Mouse (Mus musculus): ENCODE results near the gene Fars2.

DNA sequence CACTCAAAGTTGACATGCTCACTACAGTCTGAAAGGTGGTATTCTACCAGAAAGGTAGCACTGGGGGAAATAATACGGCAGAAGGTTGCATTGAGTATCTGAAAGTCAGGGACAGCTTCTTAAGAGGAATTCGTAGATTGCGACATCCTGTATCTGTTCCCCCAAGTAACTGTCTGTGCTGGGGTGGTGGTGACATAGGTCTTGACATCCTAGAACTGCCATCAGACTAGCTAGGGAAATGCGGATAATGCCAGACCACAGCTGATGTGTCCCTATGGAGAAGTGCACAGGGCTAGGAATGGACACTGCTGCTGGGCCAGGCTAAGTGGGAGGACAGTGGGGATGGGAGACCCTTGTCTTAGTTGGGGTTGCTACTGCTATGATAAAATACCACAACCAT lies 8.7 kb upstream of the Fars2 start:
- TF ChIP-seq POLR2A (IDR thresholded peaks at IDR 0.05; ENCODE audit: borderline replicate concordance, insufficient read depth, low read length) (no peak), CTCF (IDR thresholded peaks at IDR 0.05; ENCODE audit: borderline replicate concordance, insufficient read depth, low read depth, low read length) (no peak)
